Comparison of ENCODE assay signal across 8 mouse cellular contexts in genomic region chr7:29072689-29073088, GRCm38 (mm10). TPM values are rescaled to one million over a fixed set of nuclear protein-coding genes. Genes with fewer than 3 reads are reported as not detected.
DNase-seq lines count a peak whose midpoint lies in the region; ATAC-seq lines count a peak whose summit lies in the region.

No protein-coding gene starts in this region.

- peaks cover 42% of the 10 kb centered on the region for H3K27me3 ChIP-seq in hindbrain, embryonic 13.5 days

- peak overlapping the region; percentile 46; the same call in 1 of the 2 replicates for H3K4me3 ChIP-seq in hindbrain, embryonic 13.5 days

- peaks cover 37% of the 10 kb centered on the region for H3K4me1 ChIP-seq in hindbrain, embryonic 13.5 days (replicated peaks)

- no peak for ATAC-seq in hindbrain, embryonic 13.5 days (ENCODE audit: low FRiP score)
- peak; percentile 41; the same call in 1 of the 2 replicates for ATAC-seq in megakaryocyte-erythroid progenitor cell, adult 5-6 weeks (replicated peaks; ENCODE audit: low FRiP score, low TSS enrichment, poor library complexity, severe bottlenecking)

- peak; percentile 24 for DNase-seq in heart, postnatal 4 days
- no peak for DNase-seq in heart, postnatal 25 days (ENCODE audit: low spot score)
- DNase-seq in B cell, adult 2 months, result peak; percentile 38 to 46
- peak; percentile 38 for DNase-seq in brain, adult 2 months (ENCODE audit: low read depth, low spot score)
- peak; percentile 22 for DNase-seq in thymus, postnatal 25 days
- no peak for DNase-seq in Muller cell, postnatal 12 days (ENCODE audit: inconsistent ontology term)

- no peaks in the 10 kb centered on the region for H3K36me3 ChIP-seq in hindbrain, embryonic 13.5 days

- peak overlapping the region; percentile 71; the same call in 1 of the 2 replicates for H3K9ac ChIP-seq in hindbrain, embryonic 13.5 days

- peak overlapping the region; percentile 90; the same call in 1 of the 2 replicates for H3K27ac ChIP-seq in hindbrain, embryonic 13.5 days

- peak overlapping the region; percentile 64 for H3K4me2 ChIP-seq in hindbrain, embryonic 13.5 days

- H3K9me3 ChIP-seq in hindbrain, embryonic 13.5 days, result no peaks in the 10 kb centered on the region

- 43% methylated on average over 11 of the region's 11 CpGs for WGBS in hindbrain, embryonic 13.5 days

- intact Hi-C loops in heart, postnatal 25 days (cut with DNase I), result no loop called here

RNA-seq across cellular contexts. Expression of gene Ryr1, which starts 52.3 kb away (rescaled TPM):
- total RNA-seq in heart, postnatal 4 days (2021), result under 1 TPM; 0.10 to 0.88 TPM
- total RNA-seq in heart, postnatal 25 days (2021), result not detected
- 8.5 and 9.8 TPM in 2 replicates for polyA plus RNA-seq in hindbrain, embryonic 13.5 days (2015; fragmentation: Nextera tagmentation; extraction: Ambion mirVana)
- 0.07 and 0.84 TPM in 2 replicates for total RNA-seq in megakaryocyte-erythroid progenitor cell, adult 5-6 weeks (2014; fragmentation: Nextera tagmentation)
- 0.34 TPM in 1 of 2 replicates, not detected in the other for total RNA-seq in megakaryocyte-erythroid progenitor cell, adult 5-6 weeks (2017)

Comparison
In these comparisons a context has a peak if more than half of its experiments do, and no peak if none do; other contexts are left out.
1. DNase-seq: peak in heart, postnatal 4 days (single experiment), B cell, adult 2 months (2 of 2), brain, adult 2 months (single experiment) and thymus, postnatal 25 days (single experiment); none in heart, postnatal 25 days (single experiment) and Muller cell, postnatal 12 days (single experiment).